Mouse (Mus musculus) ES-E14 (cell line): Measurements from ENCODE around the gene Fam25c.

Experiments
- MAFK ChIP-seq: IDR thresholded peaks from 2 replicates; pipeline ENCODE4 v1.6.1; 2014; ENCODE audit warnings: mild to moderate bottlenecking, low read depth, low read length, inconsistent platforms; ENCODE audit not compliant: insufficient read depth
- ZC3H11A ChIP-seq: IDR thresholded peaks from 2 replicates; pipeline ENCODE4 v1.6.1; 2012; ENCODE audit warnings: low read depth, mild to moderate bottlenecking, inconsistent platforms, low read length, borderline replicate concordance
- ZNF384 ChIP-seq: IDR thresholded peaks from 2 replicates; pipeline ENCODE4 v1.6.1; 2012; ENCODE audit warnings: low read depth, low read length, inconsistent platforms

GRCm38 (mm10) chr14:34351660-34352059, 3.6 kb downstream of the Fam25c start:
- TF ChIP-seq ZC3H11A, result no peak
- no peak for TF ChIP-seq MAFK
- TF ChIP-seq ZNF384, result no peak
